Mouse (Mus musculus) c-Kit-positive CD71-positive TER-119-positive erythroid progenitor cells, embryonic 14.5 days (primary cell): ENCODE results near the gene Epha4.

ENCODE experiments used
- DNase-seq: peaks from one replicate; pipeline ENCODE4 v3.0.0-alpha.2; 2013; ENCODE audit warnings: low spot score

The Epha4 gene

GRCm38 (mm10) chr1:77514963-77515650 lies at the start of gene Epha4:
TSS of gene Epha4 (minus strand) at chr1:77515088.
- peak; percentile 30 for DNase-seq

- no peak for DNase-seq
Measured at GRCm38 (mm10) chr1:77556199-77556598, 41.3 kb upstream of the Epha4 start.

GRCm38 (mm10) chr1:77551927-77552326 lies 37.0 kb upstream of the Epha4 start:
- no peak for DNase-seq

GRCm38 (mm10) chr1:77545722-77546121 lies 30.8 kb upstream of the Epha4 start:
- no peak for DNase-seq

- DNase-seq: no peak
Measured at GRCm38 (mm10) chr1:77545035-77545434, 30.1 kb upstream of the Epha4 start.

- DNase-seq: no peak
Measured at GRCm38 (mm10) chr1:77544279-77544678, 29.4 kb upstream of the Epha4 start.

- no peak for DNase-seq
Measured at GRCm38 (mm10) chr1:77539945-77540344, 25.1 kb upstream of the Epha4 start.

- no peak for DNase-seq
Measured at GRCm38 (mm10) chr1:77538559-77538958, 23.7 kb upstream of the Epha4 start.

- no peak for DNase-seq
Measured at GRCm38 (mm10) chr1:77535905-77536304, 21.0 kb upstream of the Epha4 start.

GRCm38 (mm10) chr1:77532576-77533183 lies 17.8 kb upstream of the Epha4 start:
- no peak for DNase-seq

GRCm38 (mm10) chr1:77531934-77532575 lies 17.2 kb upstream of the Epha4 start:
- no peak for DNase-seq

- DNase-seq: no peak
Measured at GRCm38 (mm10) chr1:77525082-77525481, 10.2 kb upstream of the Epha4 start.

GRCm38 (mm10) chr1:77523354-77523753 lies 8.5 kb upstream of the Epha4 start:
- no peak for DNase-seq

GRCm38 (mm10) chr1:77521640-77522539 lies 7.0 kb upstream of the Epha4 start:
- no peak for DNase-seq

- no peak for DNase-seq
Measured at GRCm38 (mm10) chr1:77518715-77519114, 3.8 kb upstream of the Epha4 start.

- DNase-seq: peak; percentile 42
Measured at GRCm38 (mm10) chr1:77516203-77516991, 1.5 kb upstream of the Epha4 start.

GRCm38 (mm10) chr1:77515651-77515981 lies 728 bp upstream of the Epha4 start:
- no peak for DNase-seq

GRCm38 (mm10) chr1:77514325-77514962 lies 444 bp downstream of the Epha4 start:
- DNase-seq: no peak

- DNase-seq: no peak
Measured at GRCm38 (mm10) chr1:77513959-77514324, 946 bp downstream of the Epha4 start.

- DNase-seq: no peak
Measured at GRCm38 (mm10) chr1:77513411-77513941, 1.4 kb downstream of the Epha4 start.
